Mouse (Mus musculus): ENCODE results near the gene Sc5d. TPM values are rescaled to one million over a fixed set of nuclear protein-coding genes. Genes with fewer than 3 reads are reported as not detected.

Gene Sc5d
- 28.3 TPM for polyA plus RNA-seq (2014; fragmentation: Illumina TruSeq; extraction: RNeasy Lipid Tissue Mini Kit (QIAGEN cat#74804); ENCODE audit: low read depth, low replicate concordance)

GRCm38 (mm10) chr9:42264145-42264544 is at the start of gene Sc5d:
Sc5d (minus strand) TSS chr9:42264256.

Other genes starting within 250 kb of the Sc5d start
- gene Sorl1, start 140.0 kb downstream of the Sc5d start, polyA plus RNA-seq (2014; fragmentation: Illumina TruSeq; extraction: RNeasy Lipid Tissue Mini Kit (QIAGEN cat#74804); ENCODE audit: low read depth, low replicate concordance), result 1.6 TPM
- gene Tecta, start 135.7 kb upstream of the Sc5d start, polyA plus RNA-seq (2014; fragmentation: Illumina TruSeq; extraction: RNeasy Lipid Tissue Mini Kit (QIAGEN cat#74804); ENCODE audit: low read depth, low replicate concordance), result 0.13 TPM
- 40.2 TPM for gene Tbcel, start 243.6 kb upstream of the Sc5d start, polyA plus RNA-seq (2014; fragmentation: Illumina TruSeq; extraction: RNeasy Lipid Tissue Mini Kit (QIAGEN cat#74804); ENCODE audit: low read depth, low replicate concordance)

Measured in testis, adult 10 weeks (tissue).